Mouse (Mus musculus): Measurements from ENCODE around the gene Necap2.

DNA sequence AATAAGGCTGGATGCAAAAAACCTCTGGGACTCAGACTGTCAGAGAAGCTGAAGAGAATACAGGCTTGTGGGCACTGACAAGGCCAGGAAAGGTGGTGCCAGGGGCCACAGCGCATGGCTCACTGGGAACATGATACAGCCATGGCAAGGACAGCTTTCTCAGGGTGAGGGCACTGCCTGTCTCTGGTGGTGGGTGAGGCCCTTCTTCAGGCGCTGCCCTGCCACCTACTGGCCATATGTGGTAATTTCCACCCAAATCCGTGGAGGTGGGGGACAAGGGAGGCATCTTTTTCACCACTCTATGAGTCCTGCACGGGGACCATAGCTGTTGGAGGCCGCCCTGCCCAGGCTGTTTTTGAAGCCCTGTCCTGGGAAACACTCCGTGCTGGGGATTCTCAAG lies 46.4 kb downstream of the Necap2 start:
- TF ChIP-seq CTCF (conservative IDR thresholded peaks at IDR 0.05; ENCODE audit: insufficient read depth, insufficient read length, low read depth, low read length) (peak; percentile 90), POLR2A (IDR thresholded peaks at IDR 0.05; ENCODE audit: low read depth, low read length) (no peak)
